Mouse (Mus musculus) lung, embryonic 14.5 days (tissue): ENCODE data around the gene Txndc11. TPM values are rescaled to one million over a fixed set of nuclear protein-coding genes. Genes with fewer than 3 reads are reported as not detected.

Experiments used
- ATAC-seq: fragments of 200-750 bp; cut with Nextera tagmentation; 2 replicates; pipeline ENCODE4 v1.8.0; 2017; ENCODE audit warnings: mild to moderate bottlenecking, moderate TSS enrichment, moderate library complexity; ENCODE audit not compliant: insufficient read depth
- DNase-seq: peaks from one replicate; pipeline ENCODE4 v3.0.0-alpha.2; 2015
- H3K27ac ChIP-seq: fragments of 300-500 bp; sonication (generic); 2 replicates; pipeline ENCODE4 v1.5.1; 2014; ENCODE audit warnings: low read depth, mild to moderate bottlenecking, moderate library complexity
- H3K27me3 ChIP-seq: fragments of 300-500 bp; sonication (generic); 2 replicates; pipeline ENCODE4 v1.6.1; 2014; ENCODE audit warnings: low read length, control low read depth; ENCODE audit not compliant: insufficient read depth
- H3K36me3 ChIP-seq: fragments of 300-500 bp; sonication (generic); 2 replicates; pipeline ENCODE4 v1.6.1; 2014; ENCODE audit warnings: control low read depth; ENCODE audit not compliant: insufficient read depth
- H3K4me1 ChIP-seq: fragments of 300-500 bp; sonication (generic); 2 replicates; pipeline ENCODE4 v1.6.1; 2014; ENCODE audit warnings: antibody characterized with exemption, control low read depth; ENCODE audit not compliant: insufficient read depth
- H3K4me2 ChIP-seq: fragments of 300-500 bp; sonication (generic); 2 replicates; pipeline ENCODE4 v1.6.1; 2014; ENCODE audit warnings: mild to moderate bottlenecking
- H3K4me3 ChIP-seq: fragments of 300-500 bp; sonication (generic); 2 replicates; pipeline ENCODE4 v1.5.1; 2014; ENCODE audit warnings: low read depth, low read length
- H3K9ac ChIP-seq: fragments of 300-500 bp; sonication (generic); 2 replicates; pipeline ENCODE4 v1.6.1; 2014
- H3K9me3 ChIP-seq: fragments of 300-500 bp; sonication (generic); 2 replicates; pipeline ENCODE4 v1.6.1; 2016; ENCODE audit warnings: low read depth, low read length, control low read depth
- CTCF ChIP-seq: IDR thresholded peaks from 2 replicates; pipeline ENCODE4 v1.5.1; 2016; ENCODE audit warnings: antibody characterized with exemption, low read depth
- WGBS: fragments of 180-500 bp; shearing (Covaris S2); extraction: QIAGEN DNeasy Blood & Tissue Kit; methylation state at CpG from one replicate; pipeline ENCODE4 v1.1.7; 2014; 5-methylcytosine and 5-hydroxymethylcytosine counted together
- polyA plus RNA-seq: library from polyadenylated mRNA; unstranded; fragments of >200 nt; fragmentation: Nextera tagmentation; extraction: Ambion mirVana; gene quantifications from 2 replicates; pipeline ENCODE4 v1.2.1, GENCODE M21; 2014

Gene Txndc11
- polyA plus RNA-seq, 1 experiment from 2014 or later: 38.2 TPM

DNA sequence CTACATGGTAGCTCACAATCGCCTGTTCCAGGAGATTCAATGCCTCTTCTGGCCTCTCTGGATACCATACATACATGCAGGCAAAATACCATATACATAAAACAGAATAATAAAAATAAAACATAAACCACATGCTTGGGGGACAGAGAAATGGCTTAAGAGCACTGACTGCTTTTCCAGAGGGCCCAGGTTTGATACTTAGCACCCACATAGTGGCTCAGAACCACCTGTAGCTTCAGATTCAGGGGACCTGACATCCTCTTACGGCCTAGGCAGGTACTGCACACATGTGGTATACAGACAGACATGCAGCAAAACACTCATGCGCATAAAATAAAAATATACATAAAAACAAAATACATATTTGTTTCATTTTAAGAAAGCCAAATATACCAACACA is 48.2 kb downstream of the Txndc11 start:
- no peak for ATAC-seq
- Histone ChIP-seq H3K27ac (no peak overlapping the region), H3K4me1 (no peaks in the 10 kb centered on the region), H3K36me3 (peaks cover 82% of the 10 kb centered on the region), H3K4me2 (no peak overlapping the region), H3K9me3 (no peaks in the 10 kb centered on the region), H3K4me3 (no peak overlapping the region), H3K9ac (no peak overlapping the region), H3K27me3 (no peaks in the 10 kb centered on the region)
- no peak for DNase-seq
- 95% methylated on average over 3 of the region's 3 CpGs for WGBS
- TF ChIP-seq CTCF: no peak

DNA sequence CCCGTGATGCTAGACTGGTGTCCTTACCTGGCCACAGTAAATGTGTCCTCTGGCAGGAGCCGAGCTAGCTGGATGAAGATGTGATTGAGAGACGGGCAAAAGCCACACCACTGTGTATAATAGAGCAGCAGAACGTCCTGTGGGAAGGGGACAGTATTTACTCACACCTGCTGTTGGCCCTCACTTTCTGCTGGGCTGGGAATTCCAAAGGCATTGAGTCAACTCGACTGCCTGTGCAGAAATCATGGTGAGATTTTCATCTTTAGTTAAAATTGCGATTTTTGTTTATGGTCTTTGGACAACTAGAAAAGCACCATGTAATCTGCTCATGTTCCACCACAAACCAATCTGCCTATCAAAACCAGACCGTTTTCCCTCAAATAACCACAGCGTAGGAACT is 50.3 kb downstream of the Txndc11 start:
- no peak for ATAC-seq
- no peak for TF ChIP-seq CTCF
- WGBS: 85% methylated on average over 8 of the region's 8 CpGs

DNA sequence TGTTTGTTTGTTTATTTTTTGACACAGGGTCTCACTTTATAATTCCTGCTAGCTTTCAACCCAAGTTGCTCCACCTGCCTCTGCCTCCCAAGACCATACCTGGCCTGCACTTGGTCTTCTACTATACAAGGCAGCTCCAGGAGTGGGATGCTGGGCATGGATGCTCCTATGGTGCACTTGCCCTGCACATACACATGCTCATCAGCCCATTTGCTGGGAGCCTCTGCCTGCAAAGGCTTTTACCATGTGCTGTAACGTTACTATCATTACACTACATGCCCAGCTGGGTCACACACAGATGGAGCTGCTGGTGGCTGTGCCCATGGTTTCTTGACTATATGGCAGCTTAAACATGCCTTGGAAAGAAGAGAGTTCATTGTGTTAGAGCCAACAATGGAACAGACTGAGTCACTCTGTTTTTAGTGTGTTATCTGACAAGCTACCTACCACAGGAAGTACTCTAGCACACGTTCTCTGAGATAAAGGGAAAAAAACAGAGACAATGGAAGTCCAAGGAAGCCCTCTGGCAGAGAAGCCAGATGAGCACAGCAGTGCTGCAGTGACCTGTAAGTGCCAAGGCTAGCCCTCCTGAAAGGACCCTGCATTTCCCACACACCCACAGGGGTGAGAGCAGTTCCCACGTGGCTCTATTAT is 56.1 kb downstream of the Txndc11 start:
- 57% methylated on average over 3 of the region's 3 CpGs for WGBS
- no peak overlapping the region for H3K27ac ChIP-seq
- H3K4me2 ChIP-seq: no peak overlapping the region
- no peak overlapping the region for H3K9ac ChIP-seq
- H3K36me3 ChIP-seq: peaks cover 85% of the 10 kb centered on the region
- TF ChIP-seq CTCF: no peak
- H3K4me3 ChIP-seq: no peak overlapping the region
- ATAC-seq (no peak), DNase-seq (no peak)
- no peaks in the 10 kb centered on the region for H3K4me1 ChIP-seq
- no peaks in the 10 kb centered on the region for H3K9me3 ChIP-seq
- H3K27me3 ChIP-seq: no peaks in the 10 kb centered on the region

More for the DNA sequence above, 50.3 kb downstream of the Txndc11 start:
- H3K27me3 ChIP-seq: no peaks in the 10 kb centered on the region
- DNase-seq: no peak
- H3K4me1 ChIP-seq: no peaks in the 10 kb centered on the region
- peaks cover 82% of the 10 kb centered on the region for H3K36me3 ChIP-seq
- no peak overlapping the region for H3K4me2 ChIP-seq
- H3K9me3 ChIP-seq: no peaks in the 10 kb centered on the region
- no peak overlapping the region for H3K9ac ChIP-seq
- no peak overlapping the region for H3K4me3 ChIP-seq
- no peak overlapping the region for H3K27ac ChIP-seq

DNA sequence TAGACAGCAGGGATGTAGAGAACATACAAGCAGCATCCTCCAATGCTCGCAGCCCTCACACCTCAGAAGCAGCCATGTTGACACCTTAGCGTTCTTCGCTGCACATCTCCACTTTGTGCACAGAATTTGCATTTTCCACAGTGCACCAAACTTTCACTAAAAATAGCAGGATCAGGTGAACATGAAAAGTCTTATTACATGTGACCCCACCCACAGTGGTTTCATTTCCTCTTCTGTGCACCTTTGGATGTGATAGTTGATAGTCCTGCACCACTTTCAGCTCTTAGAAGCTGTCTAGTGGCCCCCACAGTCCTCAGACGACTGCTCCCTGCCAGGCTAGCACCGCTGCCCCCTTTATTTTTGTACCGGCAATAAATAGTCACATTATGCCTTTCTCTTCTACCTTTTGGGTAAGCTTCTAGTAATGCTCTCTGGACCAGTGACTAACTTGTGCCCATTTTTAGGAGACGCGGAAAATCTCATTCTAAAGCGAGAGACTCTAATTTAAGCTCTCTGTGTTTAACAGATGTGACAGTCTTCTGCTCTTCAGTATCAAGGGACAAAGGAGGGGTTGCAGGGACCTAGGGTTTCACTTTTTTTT is 56.7 kb downstream of the Txndc11 start:
- no peaks in the 10 kb centered on the region for H3K27me3 ChIP-seq
- H3K36me3 ChIP-seq: peaks cover 85% of the 10 kb centered on the region
- ATAC-seq (no peak), DNase-seq (no peak)
- H3K4me2 ChIP-seq: no peak overlapping the region
- 91% methylated on average over 9 of the region's 9 CpGs for WGBS
- no peak for TF ChIP-seq CTCF
- no peak overlapping the region for H3K27ac ChIP-seq
- H3K4me3 ChIP-seq: no peak overlapping the region
- no peak overlapping the region for H3K9ac ChIP-seq
- no peaks in the 10 kb centered on the region for H3K4me1 ChIP-seq
- no peaks in the 10 kb centered on the region for H3K9me3 ChIP-seq

DNA sequence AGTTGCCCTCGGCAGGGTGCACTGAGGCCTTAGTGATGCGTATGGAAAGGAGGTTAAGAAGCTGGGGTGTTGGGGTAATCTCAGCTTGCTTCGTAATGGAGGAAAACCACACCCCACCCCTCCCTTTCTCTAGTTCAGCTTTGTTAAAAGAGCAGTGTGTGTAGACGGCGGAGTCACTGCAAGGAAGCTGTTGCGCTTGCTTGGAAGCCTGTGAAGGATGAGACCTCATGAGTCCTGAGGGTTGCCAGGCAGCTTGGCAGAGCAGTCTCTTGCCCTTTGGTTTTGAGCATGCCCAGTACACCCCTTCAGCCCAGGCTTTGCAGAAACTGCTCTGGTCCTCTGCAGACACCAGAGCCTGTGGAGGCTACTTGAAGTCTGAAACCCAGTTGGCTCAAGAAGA is 61.4 kb downstream of the Txndc11 start:
- 83% methylated on average over 6 of the region's 6 CpGs for WGBS

DNA sequence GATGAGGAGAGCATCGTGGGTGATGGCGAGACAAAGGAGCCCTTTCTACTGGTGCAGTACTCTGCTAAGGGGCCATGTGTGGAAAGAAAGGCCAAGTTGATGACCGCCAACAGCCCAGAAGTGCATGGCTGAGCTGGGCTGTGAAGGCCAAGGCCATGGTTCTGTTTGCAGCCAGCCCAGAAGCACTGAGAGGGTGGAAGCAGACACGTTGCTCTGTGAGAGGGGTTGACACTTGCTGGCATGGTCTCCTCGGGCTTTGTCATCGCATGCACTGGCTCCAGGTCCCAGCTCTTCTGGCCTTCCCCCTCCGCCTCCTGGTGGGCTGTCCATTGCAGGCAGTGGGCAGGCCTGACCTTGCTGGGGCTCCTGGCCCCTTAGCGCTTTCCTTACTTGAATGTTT is 62.0 kb downstream of the Txndc11 start:
- Histone ChIP-seq H3K4me3 (no peak overlapping the region), H3K27me3 (no peaks in the 10 kb centered on the region), H3K4me2 (no peak overlapping the region), H3K36me3 (peaks cover 62% of the 10 kb centered on the region), H3K9me3 (no peaks in the 10 kb centered on the region), H3K4me1 (peaks cover 14% of the 10 kb centered on the region), H3K27ac (no peak overlapping the region), H3K9ac (no peak overlapping the region)
- ATAC-seq (no peak), DNase-seq (no peak)
- TF ChIP-seq CTCF: no peak
- 82% methylated on average over 8 of the region's 8 CpGs for WGBS

More for the DNA sequence above, 61.4 kb downstream of the Txndc11 start:
- Histone ChIP-seq H3K9me3 (no peaks in the 10 kb centered on the region), H3K9ac (no peak overlapping the region), H3K27ac (no peak overlapping the region), H3K36me3 (peaks cover 66% of the 10 kb centered on the region), H3K4me2 (no peak overlapping the region), H3K4me3 (no peak overlapping the region), H3K27me3 (no peaks in the 10 kb centered on the region), H3K4me1 (peaks cover 8% of the 10 kb centered on the region)
- no peak for DNase-seq
- no peak for TF ChIP-seq CTCF
- ATAC-seq: no peak

DNA sequence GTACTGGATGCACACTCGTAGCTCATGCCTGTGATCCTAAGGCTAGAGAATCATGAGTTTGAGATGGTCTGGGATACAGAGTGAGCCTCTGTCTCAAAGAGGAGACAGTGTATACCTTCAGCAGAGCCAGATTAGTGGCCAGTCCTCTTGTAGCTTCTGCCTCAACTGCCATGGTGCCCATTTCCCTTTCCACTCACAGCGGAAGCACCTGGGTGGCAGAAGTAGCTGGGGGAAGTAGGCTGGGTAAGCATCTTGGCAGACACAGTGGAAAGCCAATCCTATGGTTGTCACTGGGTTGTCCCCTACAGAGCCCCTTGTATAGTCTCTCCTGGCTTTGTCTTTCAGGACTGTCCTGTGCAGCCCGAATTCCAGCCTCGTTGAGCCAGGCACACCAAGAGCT is 62.6 kb downstream of the Txndc11 start:
- TF ChIP-seq CTCF: no peak
- Histone ChIP-seq H3K4me2 (no peak overlapping the region), H3K27me3 (no peaks in the 10 kb centered on the region), H3K9me3 (no peaks in the 10 kb centered on the region), H3K4me3 (no peak overlapping the region), H3K36me3 (peaks cover 60% of the 10 kb centered on the region), H3K9ac (no peak overlapping the region), H3K27ac (no peak overlapping the region), H3K4me1 (peaks cover 16% of the 10 kb centered on the region)
- ATAC-seq (no peak), DNase-seq (no peak)
- 84% methylated on average over 4 of the region's 4 CpGs for WGBS
